Mouse (Mus musculus) C2C12 (cell line): ENCODE data around the gene Ptges3l. TPM values are rescaled to one million over a fixed set of nuclear protein-coding genes. Genes with fewer than 3 reads are reported as not detected.
A peak's percentile ranks its signal among the peaks of the same experiment; 100 is the strongest.
"Not testable (repeated sequence)": the region's sequence is repeated elsewhere in the genome, so short reads cannot be mapped to it uniquely, and the experiment has no call there.

Experiments used
- H3K27me3 ChIP-seq: one replicate; pipeline ENCODE4 v1.6.1; 2011; ENCODE audit not compliant: control insufficient read depth, insufficient read depth, insufficient read length
- H3K36me3 ChIP-seq: one replicate; pipeline ENCODE4 v1.6.1; 2011; ENCODE audit not compliant: control insufficient read depth, insufficient read depth
- H3K4me3 ChIP-seq: one replicate; pipeline ENCODE4 v1.5.1; 2011; ENCODE audit warnings: mild to moderate bottlenecking, control low read depth; ENCODE audit not compliant: poor library complexity, insufficient read depth, severe bottlenecking
- H3K79me2 ChIP-seq: one replicate; pipeline ENCODE4 v1.6.1; 2011; ENCODE audit not compliant: control insufficient read depth, insufficient read depth
- H3K79me3 ChIP-seq: one replicate; pipeline ENCODE4 v1.6.1; 2011; ENCODE audit warnings: low read depth, control low read depth
- H3ac ChIP-seq: one replicate; pipeline ENCODE3; 2011; ENCODE audit warnings: low read depth; ENCODE audit not compliant: control insufficient read depth, insufficient read length
- CEBPB ChIP-seq: IDR thresholded peaks from one replicate; pipeline ENCODE4 v1.6.1; 2011; ENCODE audit warnings: low read depth, mild to moderate bottlenecking, control low read depth, moderate library complexity
- CTCF ChIP-seq: IDR thresholded peaks from one replicate; pipeline ENCODE4 v1.5.1; 2011; ENCODE audit not compliant: control insufficient read depth, insufficient read depth, insufficient read length
- FOSL1 ChIP-seq: IDR thresholded peaks from one replicate; pipeline ENCODE4 v1.8.0; 2011; ENCODE audit warnings: mild to moderate bottlenecking, low read length; ENCODE audit not compliant: poor library complexity, insufficient read depth, severe bottlenecking
- MAX ChIP-seq: IDR thresholded peaks from one replicate; pipeline ENCODE4 v1.6.1; 2011; ENCODE audit warnings: mild to moderate bottlenecking, control low read depth
- MYOD1 ChIP-seq: IDR thresholded peaks from one replicate; pipeline ENCODE4 v1.6.1; 2011; ENCODE audit warnings: low read depth; ENCODE audit not compliant: control insufficient read depth, insufficient read length
- MYOG ChIP-seq: IDR thresholded peaks from one replicate; pipeline ENCODE4 v1.6.1; 2011; ENCODE audit not compliant: control insufficient read depth, insufficient read length; ENCODE audit errors: extremely low read depth
- USF1 ChIP-seq: IDR thresholded peaks from one replicate; pipeline ENCODE4 v1.6.1; 2011; ENCODE audit warnings: low read depth, mild to moderate bottlenecking, control low read depth, moderate library complexity
- long read RNA-seq, 2 experiments: library from polyadenylated mRNA; unstranded; transcript quantifications; one replicate each; pipeline ENCODE4 v2.0.0; 2019 to 2020
- polyA plus RNA-seq: library from polyadenylated mRNA; unstranded; fragments of >200 nt; fragmentation: generic; extraction: Trizol; gene quantifications from one replicate; pipeline ENCODE4 v1.2.1, GENCODE M21; 2012; ENCODE audit warnings: missing spikeins

Ptges3l gene
- 19.2 TPM for polyA plus RNA-seq
- long read RNA-seq, experiment 1, transcript Ptges3l-203 (7 exons, 853 nt): major isoform, 5 of 16 reads
- long read RNA-seq, experiment 1, partial matches to known transcripts: 6 of 16 reads
- long read RNA-seq, experiment 1, other reads (novel, unspliced or antisense): 1 of 16 reads
- long read RNA-seq, experiment 2, partial matches to known transcripts: 2 of 2 reads
- long read RNA-seq, experiment 2, other reads (novel, unspliced or antisense): 0 of 2 reads

GRCm38 (mm10) chr11:101424925-101425813 lies at the start of gene Ptges3l, which contains the start of gene Rundc1:
Ptges3l (minus strand) TSS chr11:101425333.
Rundc1 (plus strand) TSS chr11:101425085.
- no peak for TF ChIP-seq CEBPB
- TF ChIP-seq MYOD1: no peak
- peak; percentile 17 for TF ChIP-seq CTCF
- no peak for TF ChIP-seq FOSL1
- no peak for TF ChIP-seq USF1
- TF ChIP-seq MYOG: no peak
- TF ChIP-seq MAX: peak; percentile 5
- H3K27me3 ChIP-seq: no peaks in the 10 kb centered on the region
- peak within 1 kb of the TSS; percentile 75 for H3ac ChIP-seq

GRCm38 (mm10) chr11:101474298-101474697 lies 49.2 kb upstream of the Ptges3l start:
- H3K79me2 ChIP-seq: no peaks in the 10 kb centered on the region
- TF ChIP-seq CTCF: no peak
- no peak for TF ChIP-seq USF1
- TF ChIP-seq MYOG: no peak
- no peak for TF ChIP-seq MYOD1
- H3K4me3 ChIP-seq: no peak overlapping the region
- H3ac ChIP-seq: no peak overlapping the region
- no peaks in the 10 kb centered on the region for H3K27me3 ChIP-seq
- no peaks in the 10 kb centered on the region for H3K79me3 ChIP-seq
- H3K36me3 ChIP-seq: no peaks in the 10 kb centered on the region

More at GRCm38 (mm10) chr11:101424925-101425813, at the start of gene Ptges3l, which contains the start of gene Rundc1:
- Histone ChIP-seq H3K4me3 (peak within 1 kb of the TSS; percentile 99), H3K79me2 (peaks cover 40% of the 10 kb centered on the region), H3K79me3 (peaks cover 16% of the 10 kb centered on the region), H3K36me3 (peaks cover 13% of the 10 kb centered on the region)

GRCm38 (mm10) chr11:101473686-101474085 lies 48.6 kb upstream of the Ptges3l start:
- not testable (repeated sequence) for H3K27me3 ChIP-seq, H3K4me3 ChIP-seq, H3K79me2 ChIP-seq, H3K36me3 ChIP-seq, H3ac ChIP-seq, H3K79me3 ChIP-seq

- Histone ChIP-seq H3K79me3 (no peaks in the 10 kb centered on the region), H3ac (no peak overlapping the region), H3K4me3 (no peak overlapping the region), H3K36me3 (no peaks in the 10 kb centered on the region), H3K27me3 (no peaks in the 10 kb centered on the region), H3K79me2 (no peaks in the 10 kb centered on the region)
- TF ChIP-seq FOSL1: no peak
- no peak for TF ChIP-seq MYOD1
- TF ChIP-seq CTCF: no peak
- no peak for TF ChIP-seq CEBPB
- no peak for TF ChIP-seq MYOG
- no peak for TF ChIP-seq USF1
- TF ChIP-seq MAX: no peak
These were observed 47.2 kb upstream of the Ptges3l start for GRCm38 (mm10) chr11:101472336-101472735.

GRCm38 (mm10) chr11:101471926-101472325 lies 46.8 kb upstream of the Ptges3l start:
- TF ChIP-seq USF1 (no peak), FOSL1 (no peak), CTCF (no peak), MYOG (no peak), MYOD1 (no peak), MAX (no peak), CEBPB (no peak)
- H3K4me3 ChIP-seq: no peak overlapping the region
- no peak overlapping the region for H3ac ChIP-seq
- H3K79me2 ChIP-seq: no peaks in the 10 kb centered on the region
- H3K79me3 ChIP-seq: no peaks in the 10 kb centered on the region
- no peaks in the 10 kb centered on the region for H3K27me3 ChIP-seq
- no peaks in the 10 kb centered on the region for H3K36me3 ChIP-seq

GRCm38 (mm10) chr11:101470206-101470605 lies 45.1 kb upstream of the Ptges3l start:
- no peak for TF ChIP-seq CEBPB
- H3K4me3 ChIP-seq: no peak overlapping the region
- H3K79me3 ChIP-seq: no peaks in the 10 kb centered on the region
- peaks cover 1% of the 10 kb centered on the region for H3K79me2 ChIP-seq
- H3K27me3 ChIP-seq: no peaks in the 10 kb centered on the region
- H3ac ChIP-seq: no peak overlapping the region
- H3K36me3 ChIP-seq: no peaks in the 10 kb centered on the region
